Mouse (Mus musculus) frontal cortex, adult 2 months (tissue): ENCODE results near the gene Iapp. TPM values are rescaled to one million over a fixed set of nuclear protein-coding genes. Genes with fewer than 3 reads are reported as not detected.
"Not testable (repeated sequence)": the region's sequence is repeated elsewhere in the genome, so short reads cannot be mapped to it uniquely, and the experiment has no call there.

ENCODE experiments used
- DNase-seq, 2 experiments: peaks; one replicate each; pipeline ENCODE4 v3.0.0; 2022; ENCODE audit warnings: low spot score in 1 of 2; ENCODE audit errors: extremely low spot score in 1 of 2
- polyA plus RNA-seq: library from polyadenylated mRNA; depleted of rRNA; stranded (reverse); fragments of >200 nt; gene quantifications from 2 replicates; pipeline ENCODE4 v1.2.3, GENCODE M21; 2012; rRNA removed

Iapp gene
- polyA plus RNA-seq = not detected in 2 replicates

DNA sequence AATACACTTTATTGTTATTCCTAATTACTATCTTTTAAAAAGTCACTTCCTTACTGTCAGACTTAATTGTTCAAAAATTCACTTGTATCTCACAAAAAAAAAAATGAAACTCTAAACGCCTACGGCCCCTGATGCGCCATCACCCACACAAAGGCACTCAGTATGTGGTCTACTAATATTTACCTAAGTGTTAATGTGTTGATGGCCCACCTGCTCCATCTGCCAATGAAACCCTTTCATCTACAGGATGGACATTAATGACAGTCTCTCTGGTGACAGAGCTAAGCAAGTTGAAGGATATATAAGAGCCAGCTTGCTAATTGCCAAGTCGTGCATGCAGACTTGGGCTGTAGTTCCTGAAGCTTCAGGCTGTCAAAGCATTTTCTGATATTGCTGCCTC lies at the start of gene Iapp:
TSS of gene Iapp (plus strand) at position 326 of the 400 bp plus-strand sequence.
- DNase-seq = no peak

DNA sequence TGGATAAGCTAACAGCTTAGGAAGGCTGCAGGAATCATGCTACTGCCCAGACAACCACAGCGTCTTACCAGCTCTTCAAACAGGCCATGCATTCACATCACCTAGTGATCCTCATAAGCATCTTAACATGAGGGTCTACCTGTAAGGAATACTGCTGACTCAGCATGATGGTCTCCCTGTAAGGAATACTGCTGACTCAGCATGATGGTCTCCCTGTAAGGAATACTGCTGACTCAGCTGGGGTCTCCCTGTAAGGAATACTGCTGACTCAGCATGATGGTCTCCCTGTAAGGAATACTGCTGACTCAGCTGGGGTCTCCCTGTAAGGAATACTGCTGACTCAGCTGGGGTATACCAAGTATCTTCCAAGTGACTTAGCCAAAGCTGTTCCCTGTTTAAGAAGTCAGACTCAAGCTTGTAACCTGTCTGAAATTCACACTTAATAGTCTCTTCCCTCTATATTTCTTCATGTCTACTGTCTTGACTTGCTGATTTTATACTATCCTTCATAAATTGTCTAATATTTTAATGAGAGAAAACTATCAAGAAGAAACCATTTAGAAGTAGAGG lies 47.4 kb upstream of the Iapp start:
- DNase-seq = not testable (repeated sequence)

DNA sequence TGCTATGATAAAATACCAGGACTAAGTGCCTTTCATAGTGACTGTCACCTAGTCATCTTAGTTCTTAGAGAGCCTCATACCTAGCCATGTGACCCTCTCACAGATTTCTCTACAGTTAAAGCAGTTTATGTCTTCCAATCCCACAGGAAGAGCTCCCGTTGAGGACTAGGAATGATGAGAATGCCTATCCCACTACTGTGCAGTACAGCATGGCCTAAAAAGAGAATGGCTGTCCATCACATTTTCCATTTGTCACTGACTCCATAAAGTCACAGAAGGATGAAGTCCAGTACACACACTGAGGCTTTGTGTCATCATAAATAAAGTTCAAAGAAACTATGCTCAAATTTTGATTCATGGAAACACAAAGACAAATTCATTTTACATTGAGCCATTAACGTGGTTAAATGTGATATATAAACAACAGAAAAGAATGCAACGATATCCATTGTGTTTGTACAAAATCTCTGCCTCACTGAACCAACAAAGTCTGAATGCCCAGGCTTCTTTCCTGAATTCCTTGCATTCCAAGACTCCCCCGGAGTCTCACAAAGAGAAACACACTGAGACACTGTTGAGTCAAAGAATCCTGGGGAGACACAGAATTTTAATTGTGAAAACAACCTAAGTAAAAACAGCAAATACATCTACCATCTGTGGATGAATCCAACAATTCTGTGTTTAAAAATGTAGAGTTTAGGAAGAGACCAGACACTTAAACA lies 22.3 kb upstream of the Iapp start:
- no peak for DNase-seq

DNA sequence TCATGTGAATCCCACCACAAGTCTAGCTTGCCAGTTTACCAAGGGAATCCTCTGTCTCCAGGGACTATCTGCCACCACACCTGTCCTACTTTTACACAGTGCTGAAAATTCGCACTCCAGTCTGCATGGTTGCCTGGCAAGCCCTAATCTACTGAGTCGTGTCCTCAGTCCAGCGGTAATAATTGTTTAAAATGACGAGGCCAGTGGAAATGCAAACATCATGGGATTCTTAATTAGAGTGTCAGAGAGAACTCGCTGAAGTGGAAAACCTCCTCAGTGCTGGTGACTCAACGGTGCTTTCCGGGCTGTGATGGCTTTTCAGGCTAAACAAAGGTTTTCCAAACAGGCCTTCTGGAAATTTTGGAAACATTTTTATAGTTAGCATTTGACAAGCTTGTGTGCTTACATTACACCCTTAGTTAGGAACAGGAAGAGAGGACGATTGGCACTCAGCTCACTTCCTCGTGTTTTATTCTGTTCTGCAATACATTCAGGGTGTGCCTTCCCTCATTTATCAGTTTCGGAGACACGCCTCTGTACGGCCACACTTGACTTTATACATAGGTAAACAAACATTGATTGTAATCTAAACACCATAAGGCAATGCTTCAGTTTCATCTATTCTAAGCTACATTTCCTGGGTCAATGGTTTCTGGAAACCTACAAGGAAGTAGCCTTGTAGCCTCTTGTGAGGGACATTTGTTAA lies 8.7 kb upstream of the Iapp start:
- DNase-seq = no peak

DNA sequence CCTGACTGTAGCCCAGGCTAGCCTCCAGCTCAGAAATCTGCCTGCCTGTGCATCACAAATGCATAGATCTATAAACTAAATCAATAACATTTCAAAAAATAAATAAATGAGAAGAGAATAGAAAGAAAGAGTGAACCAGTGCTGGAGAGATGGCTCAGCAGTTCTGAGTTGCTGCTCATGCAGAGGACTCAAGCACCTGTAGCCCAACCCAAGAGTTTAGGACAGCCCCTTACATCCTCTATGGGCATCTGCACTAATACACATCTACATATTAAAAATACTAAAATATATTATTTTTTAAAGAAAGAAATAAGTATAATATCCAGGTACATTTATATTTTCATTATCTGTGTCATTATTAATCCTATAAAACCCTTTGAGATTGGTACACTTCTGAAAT lies 6.9 kb downstream of the Iapp start:
- no peak for DNase-seq

DNA sequence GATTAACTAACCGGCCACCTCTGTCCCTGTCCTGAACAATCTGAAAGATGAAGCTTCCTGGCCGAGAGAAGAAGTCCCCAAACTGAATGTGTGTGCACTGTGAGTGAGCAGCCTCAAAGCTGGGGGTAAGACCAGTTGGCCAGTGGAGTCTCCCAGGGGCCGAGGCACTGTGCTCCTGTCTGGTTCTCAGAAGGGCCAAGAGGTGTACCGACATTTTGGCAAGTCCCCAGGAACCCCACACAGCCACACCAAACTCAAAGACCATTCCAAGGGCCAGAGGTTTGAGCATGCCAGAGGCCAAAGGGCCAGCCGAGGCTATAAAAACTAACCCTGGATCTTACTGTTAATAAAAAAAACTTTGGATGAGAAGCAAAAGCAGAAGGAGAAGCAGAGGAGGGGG lies 16.1 kb downstream of the Iapp start:
- no peak for DNase-seq

DNA sequence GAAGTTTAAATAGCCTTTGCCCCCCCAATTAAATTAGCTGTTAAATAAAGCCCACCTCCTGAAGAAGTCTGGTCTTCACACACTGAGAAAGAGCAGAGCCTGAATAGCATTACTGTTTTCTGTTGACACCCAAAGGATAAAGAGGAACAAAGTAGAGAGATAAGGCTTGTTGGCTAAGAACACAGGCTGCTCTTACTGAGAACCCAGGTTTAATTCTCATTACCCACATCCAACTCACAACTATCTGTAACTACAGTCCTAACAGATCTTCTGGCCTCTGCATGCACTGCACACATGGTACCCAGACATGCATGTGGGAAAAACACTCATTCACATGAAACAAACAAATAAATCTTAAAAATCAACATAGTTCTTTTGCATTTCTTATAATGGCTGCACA lies 18.9 kb downstream of the Iapp start:
- no peak for DNase-seq

DNA sequence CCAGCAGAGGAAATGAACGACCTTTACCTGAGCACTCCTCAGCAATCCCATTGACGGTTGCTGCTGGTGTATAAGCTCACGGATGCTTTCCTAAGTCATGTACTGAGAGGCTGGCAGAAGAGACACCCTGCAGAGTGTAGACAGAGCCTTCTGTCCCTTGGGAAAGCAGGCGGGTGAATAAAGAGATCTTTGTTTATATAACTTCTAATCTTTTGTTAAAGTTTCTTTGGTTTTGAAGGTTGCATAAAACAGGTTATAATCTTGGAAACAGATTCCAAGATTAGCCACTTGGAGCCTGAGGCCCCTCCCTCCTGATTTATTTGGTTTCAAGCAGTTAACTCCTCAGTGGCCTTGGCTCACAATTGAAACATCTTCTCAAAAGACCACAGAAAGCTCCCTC lies 24.7 kb downstream of the Iapp start, which contains the start of gene Slco1a5:
TSS of gene Slco1a5 (minus strand) at position 101 of the 400 bp plus-strand sequence.
- no peak for DNase-seq

DNA sequence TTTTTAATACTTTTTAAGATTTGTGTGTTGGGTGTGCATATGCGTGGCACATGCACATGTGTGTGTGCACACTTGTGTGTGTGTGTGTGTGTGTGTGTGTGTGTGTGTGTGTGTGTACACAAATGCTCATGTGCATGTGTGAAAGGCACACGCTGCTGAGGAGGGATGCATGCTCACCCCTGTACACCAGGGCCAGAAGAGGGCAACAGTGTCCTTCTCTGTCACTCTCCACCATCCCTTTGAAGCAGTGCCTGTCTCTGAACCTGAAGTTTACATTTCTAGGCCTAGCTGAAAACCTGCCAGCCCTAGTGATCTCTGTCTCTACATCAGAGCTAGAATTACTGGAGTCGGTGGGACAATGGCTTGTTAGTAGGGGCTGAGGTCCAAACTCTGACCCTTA lies 28.4 kb downstream of the Iapp start:
- no peak for DNase-seq

DNA sequence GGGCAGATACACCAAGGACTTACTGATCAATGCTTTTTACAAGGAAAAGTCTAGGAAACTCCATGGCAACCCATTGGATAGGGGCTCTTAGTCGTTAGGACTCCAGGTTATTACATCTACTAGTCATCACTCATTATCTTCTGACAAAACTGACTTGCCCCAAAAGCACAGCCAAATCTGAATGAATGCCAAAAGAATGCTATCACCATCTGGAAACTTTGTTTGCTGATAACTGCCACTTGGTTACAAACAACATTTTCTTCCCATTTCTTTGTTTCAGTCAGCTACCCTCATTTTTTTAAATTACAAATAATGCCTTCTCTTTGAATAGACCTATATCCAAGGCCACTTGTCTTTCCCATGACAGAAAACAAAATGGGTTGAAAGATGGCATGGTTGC lies 31.0 kb downstream of the Iapp start:
- DNase-seq = no peak

DNA sequence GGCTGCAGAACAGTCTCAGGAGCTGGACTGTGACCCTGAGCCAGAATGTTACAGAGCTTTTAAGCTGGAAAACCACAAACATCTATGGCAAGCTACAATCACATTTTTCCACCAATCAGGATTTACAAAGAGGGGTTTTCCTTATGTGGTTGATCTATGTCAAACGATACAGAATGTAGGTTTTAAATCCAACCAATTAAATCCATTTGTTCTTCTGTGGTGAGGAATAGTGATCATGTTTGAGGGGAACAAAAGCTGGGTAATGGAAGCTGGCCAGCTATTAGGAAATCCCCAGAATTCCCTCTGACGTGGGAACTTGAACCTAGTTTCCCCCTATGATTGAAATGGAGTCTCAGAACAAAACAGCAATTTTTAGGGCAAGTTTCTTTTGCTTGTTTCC lies 40.7 kb downstream of the Iapp start:
- DNase-seq = no peak

DNA sequence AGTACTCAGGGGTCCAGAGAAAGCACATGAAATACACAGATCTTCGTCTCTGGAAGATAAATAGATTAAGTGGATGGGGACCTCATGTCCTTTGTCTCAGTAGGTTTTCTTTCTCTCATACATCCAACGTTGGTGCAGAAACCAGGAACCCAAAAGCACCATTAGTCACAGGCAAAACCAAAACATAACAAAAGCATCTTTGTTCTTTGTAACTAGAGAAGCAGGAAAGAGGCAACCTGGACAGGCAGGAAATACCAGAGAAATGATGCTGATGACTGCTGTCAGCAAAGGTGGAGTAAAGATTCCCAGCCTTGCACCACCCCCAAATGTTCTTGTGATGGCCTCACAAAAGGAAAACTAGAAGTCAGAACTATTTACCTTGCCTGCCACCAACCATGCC lies 41.4 kb downstream of the Iapp start:
- no peak for DNase-seq

DNA sequence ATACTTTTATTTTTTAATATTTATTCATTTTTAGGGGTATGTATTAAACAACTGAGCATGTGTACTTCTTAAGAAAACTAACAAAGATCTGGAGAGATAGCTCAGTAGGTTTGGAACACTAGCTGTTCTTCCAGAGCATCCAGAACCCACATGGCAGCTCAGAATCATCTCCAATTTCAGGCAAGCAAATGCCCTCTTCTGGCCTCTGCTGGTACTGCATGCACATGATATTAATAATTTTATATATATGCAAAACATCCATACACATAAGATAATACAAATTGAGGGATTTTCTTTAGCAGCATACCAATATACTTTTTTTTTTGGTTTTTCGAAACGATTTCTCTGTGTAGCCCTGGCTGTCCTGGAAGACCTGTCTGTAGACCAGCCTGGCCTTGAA lies 45.3 kb downstream of the Iapp start:
- DNase-seq = peak in 1 of 2 experiments; percentile 73

DNA sequence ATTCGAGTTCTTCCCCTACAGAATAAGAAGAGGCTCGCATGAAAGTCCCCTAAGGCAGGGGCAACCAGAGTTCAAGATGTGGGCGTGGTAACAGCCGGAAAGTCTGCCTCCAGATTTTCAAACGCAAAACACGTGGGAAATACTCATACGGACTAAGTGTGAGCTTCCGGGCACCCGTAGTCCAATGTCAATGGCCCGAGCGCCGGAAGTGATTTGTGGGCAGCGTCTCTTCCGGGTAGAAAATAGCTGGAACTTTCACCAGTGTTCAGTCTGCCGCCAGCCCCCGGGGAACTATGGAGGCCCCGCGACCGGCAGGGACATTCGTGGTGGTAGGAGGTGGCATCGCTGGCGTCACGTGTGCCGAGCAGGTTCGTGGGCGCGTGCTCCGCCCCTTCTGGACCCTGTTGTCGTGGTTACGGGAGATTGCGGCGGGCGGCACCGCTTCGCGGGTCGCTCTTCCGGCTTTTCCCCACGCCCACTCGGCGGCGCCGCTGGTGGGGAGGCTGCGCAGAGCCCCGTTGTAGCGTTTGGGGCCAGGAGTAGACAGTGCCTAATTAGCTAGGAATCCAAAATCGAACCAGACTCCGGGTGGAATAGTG lies 47.3 kb downstream of the Iapp start, which contains the start of gene Pyroxd1:
TSS of gene Pyroxd1 (plus strand) at position 215 of the 599 bp plus-strand sequence.
- peak; percentile 79 to 91 for DNase-seq

DNA sequence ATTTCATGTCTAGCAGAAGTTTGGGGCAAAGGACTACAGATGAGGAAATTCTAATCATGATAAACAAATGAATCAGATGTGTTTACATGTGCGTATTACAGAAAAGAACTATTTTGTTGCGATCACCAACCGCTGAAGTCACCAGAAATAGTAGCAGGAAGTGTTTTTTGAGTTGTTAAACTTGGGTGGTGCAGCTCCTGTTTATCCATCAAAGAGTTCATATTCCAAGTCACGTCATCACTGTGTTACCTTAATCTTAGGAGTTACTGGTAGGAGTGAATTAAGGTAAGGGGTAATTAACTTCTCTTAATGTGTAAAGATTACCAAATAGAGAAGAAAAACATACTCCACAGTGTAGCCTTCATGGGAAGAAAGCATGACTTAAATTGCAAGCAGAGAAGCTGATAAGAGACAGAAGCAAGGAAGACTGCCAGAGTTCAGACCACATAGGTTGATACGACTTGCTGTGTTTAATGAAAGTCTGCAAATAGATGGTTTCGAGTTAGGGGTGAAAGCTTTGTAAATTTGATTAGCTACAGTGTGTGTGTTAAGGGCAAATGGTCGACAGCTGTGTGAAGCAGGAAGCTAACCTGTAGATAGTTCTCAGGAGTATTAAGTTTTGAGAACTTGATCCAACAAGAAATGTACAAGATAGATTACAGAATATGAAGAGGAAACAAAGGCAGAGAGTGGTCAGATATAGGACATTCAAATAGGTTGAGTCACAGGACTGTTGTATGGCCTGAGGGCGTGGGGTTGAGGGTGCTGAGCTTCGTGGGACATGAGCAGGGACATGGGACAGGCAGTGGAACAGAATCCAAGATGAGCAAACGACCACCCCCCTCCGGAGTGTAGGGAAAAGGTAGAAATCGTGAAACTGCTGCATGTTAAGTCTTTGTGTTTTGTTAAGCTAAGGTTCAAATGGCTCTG lies 48.2 kb downstream of the Iapp start:
- DNase-seq = no peak

DNA sequence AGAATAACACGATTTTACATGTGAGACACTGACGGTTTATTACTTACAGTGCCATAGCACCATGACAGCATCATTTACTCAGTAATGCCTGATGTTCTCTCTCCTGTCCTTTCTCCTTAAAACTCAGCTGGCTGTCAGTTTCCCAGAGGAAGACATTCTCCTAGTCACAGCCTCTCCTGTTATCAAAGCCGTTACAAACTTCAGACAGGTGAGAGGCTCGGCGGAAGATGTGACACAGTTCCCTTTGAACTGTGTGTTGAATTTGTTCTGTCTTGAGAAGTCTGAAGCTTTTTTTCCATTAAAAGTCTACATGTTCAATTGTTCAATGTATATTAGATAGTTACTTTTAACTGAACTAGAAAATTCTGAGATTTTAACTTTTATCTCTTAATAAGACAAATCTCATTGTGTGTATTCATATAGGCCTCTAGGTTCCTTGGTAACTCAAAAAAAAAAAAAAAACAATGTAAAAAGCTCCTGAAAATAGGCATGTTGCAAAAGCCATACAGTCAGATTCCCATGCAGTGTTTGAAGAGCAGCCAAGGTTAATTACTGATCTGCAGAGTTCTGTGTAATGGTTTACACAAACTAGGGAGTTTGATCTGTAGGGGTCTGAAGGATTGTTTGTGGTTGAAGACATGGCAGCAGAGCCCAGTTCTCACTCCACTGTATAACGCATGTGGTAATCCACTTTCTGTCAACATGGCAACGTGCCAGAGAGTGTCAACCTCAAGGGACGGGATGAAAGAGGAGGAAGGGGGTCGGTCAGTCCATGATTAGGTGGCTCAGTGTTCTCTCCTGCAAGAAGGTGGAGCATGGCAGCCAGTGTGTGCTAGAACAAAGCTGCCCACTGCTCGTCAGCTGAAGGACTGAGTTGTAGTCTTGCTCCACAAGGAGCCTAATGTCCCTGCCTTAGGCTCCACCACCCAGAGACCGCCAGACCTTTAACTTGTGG lies 49.5 kb downstream of the Iapp start:
- DNase-seq = no peak

DNA sequence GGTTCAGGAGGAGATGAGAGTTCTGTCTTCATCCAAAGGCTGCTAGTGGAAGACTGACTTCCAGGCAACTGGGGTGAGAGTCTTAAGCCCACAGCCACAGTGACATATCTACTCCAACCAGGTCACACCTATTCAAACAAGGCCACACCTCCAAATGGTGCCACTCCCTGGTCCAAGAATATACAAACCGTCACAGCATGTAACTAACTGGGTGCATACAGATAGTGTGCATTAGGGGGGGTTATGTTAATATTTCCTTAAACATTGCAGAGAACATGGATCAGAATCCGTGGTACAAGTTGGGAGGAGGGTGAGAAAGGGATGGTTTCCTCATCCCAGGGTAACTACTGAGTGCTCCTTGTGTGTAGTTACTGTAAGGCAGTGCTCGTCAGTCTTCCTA lies 53.9 kb downstream of the Iapp start:
- DNase-seq = not testable (repeated sequence)
